Comparison of ENCODE assay signal across 7 mouse cellular contexts in the genomic region with DNA sequence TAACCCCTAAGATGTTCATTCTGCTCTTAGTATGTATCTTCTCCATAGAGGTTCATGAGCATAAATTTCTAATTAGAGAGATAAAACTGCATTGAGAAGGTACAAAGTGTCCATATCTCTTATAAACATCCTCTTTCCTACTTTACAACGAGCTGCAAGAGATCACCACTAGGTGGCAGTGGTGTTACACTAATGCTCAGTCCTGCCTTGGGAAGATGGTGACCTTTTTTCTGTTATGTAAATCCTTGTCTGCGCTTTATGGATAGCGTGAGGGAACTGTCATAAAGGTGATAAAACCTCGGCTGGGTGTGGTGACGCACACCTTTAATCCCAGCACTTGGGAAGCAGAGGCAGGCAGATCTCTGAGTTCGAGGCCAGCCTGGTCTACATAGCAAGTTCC.
DNase-seq lines count a peak whose midpoint lies in the region; ATAC-seq and TF ChIP-seq lines count a peak whose summit lies in the region.

No protein-coding gene starts in this region.

- H3K9me3 ChIP-seq in hindbrain, postnatal 0 days (ENCODE audit: low read length) = no peaks in the 10 kb centered on the region
- H3K9me3 ChIP-seq in midbrain, embryonic 10.5 days (replicated peaks) = no peaks in the 10 kb centered on the region

- no peak overlapping the region for H3K4me2 ChIP-seq in hindbrain, postnatal 0 days (ENCODE audit: low read depth, low read length)

- WGBS in hindbrain, postnatal 0 days = 19% methylated on average over 6 of the region's 6 CpGs
- 30% methylated on average over 6 of the region's 6 CpGs for WGBS in midbrain, embryonic 10.5 days

- H3K27ac ChIP-seq in hindbrain, postnatal 0 days = no peak overlapping the region
- H3K27ac ChIP-seq in midbrain, embryonic 10.5 days (replicated peaks) = no peak overlapping the region

- TF ChIP-seq CTCF in hindbrain, postnatal 0 days (IDR thresholded peaks at IDR 0.05; ENCODE audit: low read depth) = peak; percentile 97

- no peak overlapping the region for H3K9ac ChIP-seq in hindbrain, postnatal 0 days (replicated peaks; ENCODE audit: low read length)

- H3K27me3 ChIP-seq in hindbrain, postnatal 0 days (ENCODE audit: insufficient read depth, low read length) = no peaks in the 10 kb centered on the region
- H3K27me3 ChIP-seq in midbrain, embryonic 10.5 days (ENCODE audit: low read depth, poor library complexity, severe bottlenecking) = no peaks in the 10 kb centered on the region

- H3K36me3 ChIP-seq in hindbrain, postnatal 0 days (ENCODE audit: insufficient read depth, low read length) = no peaks in the 10 kb centered on the region
- H3K36me3 ChIP-seq in midbrain, embryonic 10.5 days = no peaks in the 10 kb centered on the region

- no peak overlapping the region for H3K4me3 ChIP-seq in hindbrain, postnatal 0 days (ENCODE audit: low read length)
- no peak overlapping the region for H3K4me3 ChIP-seq in midbrain, embryonic 10.5 days

- ATAC-seq in hindbrain, postnatal 0 days = peak; percentile 75

- H3K4me1 ChIP-seq in hindbrain, postnatal 0 days (ENCODE audit: insufficient read depth, low read length) = no peaks in the 10 kb centered on the region
- no peaks in the 10 kb centered on the region for H3K4me1 ChIP-seq in midbrain, embryonic 10.5 days

- DNase-seq in R1 (ENCODE audit: low read depth, low spot score) = peak; percentile 89
- peak; percentile 72 for DNase-seq in cerebellum, adult 11-12 months
- DNase-seq in forelimb bud, embryonic 11.5 days (ENCODE audit: low read depth, low spot score) = peak; percentile 82
- DNase-seq in hindbrain, postnatal 0 days (ENCODE audit: low spot score) = peak; percentile 90
- peak; percentile 82 to 85 for DNase-seq in left cerebral cortex, adult 18-20 months (ENCODE audit: low spot score in 2 of 2)
- peak; percentile 72 for DNase-seq in midbrain, embryonic 10.5 days (ENCODE audit: low spot score)
- DNase-seq in right cerebral cortex, postnatal 36 days (ENCODE audit: low spot score in 2 of 2) = peak; percentile 60 to 62
